Mouse (Mus musculus): ENCODE data around the gene Snd1. TPM values are rescaled to one million over a fixed set of nuclear protein-coding genes. Genes with fewer than 3 reads are reported as not detected.

The Snd1 gene
- polyA plus RNA-seq, 2 experiments = 31.5 to 43.2 TPM

GRCm38 (mm10) chr6:28594759-28595158, 119.8 kb downstream of the Snd1 start:
- Histone ChIP-seq H3K36me3 (replicated peaks; ENCODE audit: control insufficient read depth, insufficient read depth, low read depth) (no peaks in the 10 kb centered on the region), H3K4me1 (replicated peaks; ENCODE audit: control insufficient read depth in 2 of 2, insufficient read depth in 2 of 2, low read length in 1 of 2) (peaks cover 10 to 12% of the 10 kb centered on the region in 2 experiments), H3K27me3 (ENCODE audit: control insufficient read depth, insufficient read depth, low read length) (no peaks in the 10 kb centered on the region), H3K4me2 (ENCODE audit: low read depth) (no peak overlapping the region), H3K27ac (no peak overlapping the region), H3K9me3 (ENCODE audit: control insufficient read depth, low read length) (no peaks in the 10 kb centered on the region), H3K4me3 (ENCODE audit: insufficient read depth in 1 of 2, low read depth in 2 of 2, low read length in 2 of 2) (no peak overlapping the region), H3K9ac (replicated peaks) (no peak overlapping the region)
- TF ChIP-seq EP300 (IDR thresholded peaks at IDR 0.05; ENCODE audit: low read depth) (no peak), CTCF (IDR thresholded peaks at IDR 0.05; ENCODE audit: low read depth) (no peak)
- ATAC-seq (ENCODE audit: insufficient read depth) (no peak), DNase-seq (ENCODE audit: low read depth in 3 of 3, low spot score in 3 of 3) (no peak)
- 81% methylated on average over 4 of the region's 4 CpGs for WGBS (ENCODE audit: insufficient replicate concordance)

GRCm38 (mm10) chr6:28595231-28595630, 120.3 kb downstream of the Snd1 start:
- 54% methylated on average over 1 of the region's 1 CpGs for WGBS (ENCODE audit: insufficient replicate concordance)
- H3K27me3 ChIP-seq (ENCODE audit: control insufficient read depth, insufficient read depth, low read length) = no peaks in the 10 kb centered on the region
- H3K4me1 ChIP-seq (replicated peaks; ENCODE audit: control insufficient read depth in 2 of 2, insufficient read depth in 2 of 2, low read length in 1 of 2) = peaks cover 14 to 16% of the 10 kb centered on the region in 2 experiments
- no peak overlapping the region for H3K4me3 ChIP-seq (ENCODE audit: insufficient read depth in 1 of 2, low read depth in 2 of 2, low read length in 2 of 2)
- DNase-seq (ENCODE audit: low read depth in 3 of 3, low spot score in 3 of 3) (no peak), ATAC-seq (ENCODE audit: insufficient read depth) (no peak)
- H3K4me2 ChIP-seq (ENCODE audit: low read depth) = no peak overlapping the region
- TF ChIP-seq CTCF (IDR thresholded peaks at IDR 0.05; ENCODE audit: low read depth) (no peak), EP300 (IDR thresholded peaks at IDR 0.05; ENCODE audit: low read depth) (no peak)
- H3K9me3 ChIP-seq (ENCODE audit: control insufficient read depth, low read length) = no peaks in the 10 kb centered on the region
- H3K9ac ChIP-seq (replicated peaks) = no peak overlapping the region
- no peak overlapping the region for H3K27ac ChIP-seq
- H3K36me3 ChIP-seq (replicated peaks; ENCODE audit: control insufficient read depth, insufficient read depth, low read depth) = no peaks in the 10 kb centered on the region

DNA sequence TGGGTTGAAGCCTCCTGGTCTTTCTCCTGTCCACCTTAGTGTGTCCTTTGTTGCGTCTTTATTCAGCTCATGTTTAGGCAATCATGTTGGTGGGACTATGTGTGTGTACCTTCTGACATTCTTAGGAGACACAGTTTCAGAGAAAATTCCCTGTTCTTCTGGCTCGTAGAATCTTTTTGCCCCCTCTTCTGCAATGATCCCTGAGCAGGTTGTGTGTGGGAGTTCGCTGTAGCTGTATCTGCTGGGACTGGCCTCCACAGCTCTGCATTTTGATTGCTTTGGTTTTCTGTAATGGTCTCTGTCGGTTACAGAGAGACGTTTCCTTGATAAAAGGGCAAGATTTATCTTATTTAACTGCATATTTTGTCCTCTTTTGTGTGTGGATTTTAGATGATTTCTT, 122.3 kb downstream of the Snd1 start:
- Histone ChIP-seq H3K4me2 (ENCODE audit: low read depth) (no peak overlapping the region), H3K27ac (no peak overlapping the region), H3K4me3 (ENCODE audit: insufficient read depth in 1 of 2, low read depth in 2 of 2, low read length in 2 of 2) (no peak overlapping the region), H3K4me1 (replicated peaks; ENCODE audit: control insufficient read depth in 2 of 2, insufficient read depth in 2 of 2, low read length in 1 of 2) (peaks cover 14 to 26% of the 10 kb centered on the region in 2 experiments), H3K36me3 (replicated peaks; ENCODE audit: control insufficient read depth, insufficient read depth, low read depth) (no peaks in the 10 kb centered on the region), H3K9me3 (ENCODE audit: control insufficient read depth, low read length) (no peaks in the 10 kb centered on the region), H3K27me3 (ENCODE audit: control insufficient read depth, insufficient read depth, low read length) (no peaks in the 10 kb centered on the region), H3K9ac (replicated peaks) (no peak overlapping the region)
- ATAC-seq (ENCODE audit: insufficient read depth) = no peak
- DNase-seq (ENCODE audit: low read depth in 3 of 3, low spot score in 3 of 3) = no peak
- 80% methylated on average over 5 of the region's 5 CpGs for WGBS (ENCODE audit: insufficient replicate concordance)
- TF ChIP-seq EP300 (IDR thresholded peaks at IDR 0.05; ENCODE audit: low read depth) (no peak), CTCF (IDR thresholded peaks at IDR 0.05; ENCODE audit: low read depth) (no peak)

- 13% methylated on average over 5 of the region's 5 CpGs for WGBS (ENCODE audit: insufficient replicate concordance)
- Histone ChIP-seq H3K4me2 (ENCODE audit: low read depth) (peak overlapping the region; percentile 57), H3K27me3 (ENCODE audit: control insufficient read depth, insufficient read depth, low read length) (no peaks in the 10 kb centered on the region), H3K4me1 (replicated peaks; ENCODE audit: control insufficient read depth in 2 of 2, insufficient read depth in 2 of 2, low read length in 1 of 2) (peaks cover 28 to 41% of the 10 kb centered on the region in 2 experiments), H3K4me3 (ENCODE audit: insufficient read depth in 1 of 2, low read depth in 2 of 2, low read length in 2 of 2) (no peak overlapping the region), H3K9me3 (ENCODE audit: control insufficient read depth, low read length) (no peaks in the 10 kb centered on the region), H3K36me3 (replicated peaks; ENCODE audit: control insufficient read depth, insufficient read depth, low read depth) (no peaks in the 10 kb centered on the region), H3K27ac (peak overlapping the region; percentile 65), H3K9ac (replicated peaks) (peak overlapping the region; percentile 5; the same call in 1 of the 2 replicates)
- ATAC-seq (ENCODE audit: insufficient read depth) (peak; percentile 80), DNase-seq (ENCODE audit: low read depth in 3 of 3, low spot score in 3 of 3) (peak in 2 of 3 experiments; percentile 41 to 42)
- TF ChIP-seq CTCF (IDR thresholded peaks at IDR 0.05; ENCODE audit: low read depth) (no peak), EP300 (IDR thresholded peaks at IDR 0.05; ENCODE audit: low read depth) (no peak; the same call in none of the 2 replicates)
These were observed 124.2 kb downstream of the Snd1 start for GRCm38 (mm10) chr6:28599120-28599519.

GRCm38 (mm10) chr6:28600404-28600803, 125.5 kb downstream of the Snd1 start:
- H3K4me2 ChIP-seq (ENCODE audit: low read depth) = peak overlapping the region; percentile 57
- no peak for ATAC-seq (ENCODE audit: insufficient read depth)
- no peak for TF ChIP-seq CTCF (IDR thresholded peaks at IDR 0.05; ENCODE audit: low read depth)
- no peak overlapping the region for H3K27ac ChIP-seq
- no peaks in the 10 kb centered on the region for H3K9me3 ChIP-seq (ENCODE audit: control insufficient read depth, low read length)
- H3K9ac ChIP-seq (replicated peaks) = no peak overlapping the region
- no peak for DNase-seq (ENCODE audit: low read depth in 3 of 3, low spot score in 3 of 3)
- H3K4me1 ChIP-seq (replicated peaks; ENCODE audit: control insufficient read depth in 2 of 2, insufficient read depth in 2 of 2, low read length in 1 of 2) = peaks cover 33 to 49% of the 10 kb centered on the region in 2 experiments
- H3K36me3 ChIP-seq (replicated peaks; ENCODE audit: control insufficient read depth, insufficient read depth, low read depth) = no peaks in the 10 kb centered on the region
- no peak overlapping the region for H3K4me3 ChIP-seq (ENCODE audit: insufficient read depth in 1 of 2, low read depth in 2 of 2, low read length in 2 of 2)
- no peaks in the 10 kb centered on the region for H3K27me3 ChIP-seq (ENCODE audit: control insufficient read depth, insufficient read depth, low read length)

All from liver, embryonic 14.5 days (tissue).